Mouse (Mus musculus) left cerebral cortex, adult 11 months (tissue): Measurements from ENCODE around the gene Nab2.

Experiments used
- DNase-seq: peaks from one replicate; pipeline ENCODE4 v3.0.0; 2022; ENCODE audit warnings: low spot score

Nab2 gene

GRCm38 (mm10) chr10:127643553-127644238 is 24.7 kb downstream of the Nab2 start:
- no peak for DNase-seq

- DNase-seq: no peak
These were observed 25.4 kb downstream of the Nab2 start, which contains the start of gene Stat6 for GRCm38 (mm10) chr10:127642772-127643552. Stat6 (plus strand) TSS chr10:127642986.

GRCm38 (mm10) chr10:127641861-127642771 is 26.3 kb downstream of the Nab2 start:
- no peak for DNase-seq

GRCm38 (mm10) chr10:127640421-127640820 is 27.9 kb downstream of the Nab2 start:
- DNase-seq: no peak

GRCm38 (mm10) chr10:127632668-127633271 is 35.6 kb downstream of the Nab2 start:
- DNase-seq: no peak

GRCm38 (mm10) chr10:127631261-127632214 is 36.8 kb downstream of the Nab2 start:
- no peak for DNase-seq

GRCm38 (mm10) chr10:127626433-127626832 is 41.9 kb downstream of the Nab2 start:
- no peak for DNase-seq

GRCm38 (mm10) chr10:127623439-127624216 is 44.7 kb downstream of the Nab2 start:
- DNase-seq: no peak

GRCm38 (mm10) chr10:127622661-127623060 is 45.7 kb downstream of the Nab2 start:
- no peak for DNase-seq

- no peak for DNase-seq
These were observed 46.3 kb downstream of the Nab2 start for GRCm38 (mm10) chr10:127622057-127622392.

GRCm38 (mm10) chr10:127621191-127622056 is 46.9 kb downstream of the Nab2 start:
- peak; percentile 85 for DNase-seq

GRCm38 (mm10) chr10:127620406-127621190 is 47.8 kb downstream of the Nab2 start, which contains the start of gene Lrp1:
Lrp1 (minus strand) TSS chr10:127621148.
- no peak for DNase-seq

GRCm38 (mm10) chr10:127619941-127620405 is 48.4 kb downstream of the Nab2 start:
- DNase-seq: no peak

- DNase-seq: no peak
These were observed 49.1 kb downstream of the Nab2 start for GRCm38 (mm10) chr10:127619119-127619721.

GRCm38 (mm10) chr10:127618173-127618572 is 50.2 kb downstream of the Nab2 start:
- no peak for DNase-seq

- DNase-seq: no peak
These were observed 51.1 kb downstream of the Nab2 start for GRCm38 (mm10) chr10:127617294-127617693.

GRCm38 (mm10) chr10:127616261-127616679 is 52.1 kb downstream of the Nab2 start:
- no peak for DNase-seq

- DNase-seq: no peak
These were observed 52.8 kb downstream of the Nab2 start for GRCm38 (mm10) chr10:127615591-127615990.
